Mouse (Mus musculus): ENCODE results near the gene Efcab14. TPM values are rescaled to one million over a fixed set of nuclear protein-coding genes. Genes with fewer than 3 reads are reported as not detected.

The Efcab14 gene
- polyA plus RNA-seq, 1 experiment from 2014 or later, result 42.8 TPM

DNA sequence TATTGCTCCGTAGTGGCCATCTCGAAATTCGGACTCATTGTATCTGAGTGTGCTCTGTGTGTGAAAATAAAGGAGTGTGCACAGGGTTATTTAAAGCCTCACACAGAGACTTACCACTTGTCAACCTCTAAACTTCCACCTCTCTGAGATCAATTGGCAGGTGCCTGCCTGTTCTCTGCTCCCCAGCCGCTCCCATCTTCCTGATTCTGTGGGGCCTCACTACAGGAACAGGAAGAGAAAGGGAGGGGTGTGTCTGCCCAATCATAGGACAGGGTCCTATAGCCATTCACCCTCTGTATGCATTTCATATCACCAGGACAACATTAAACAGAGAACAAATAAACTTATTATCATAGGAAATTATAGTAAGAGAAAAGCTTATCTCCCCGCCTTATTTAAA is 3.8 kb upstream of the Efcab14 start:
- Histone ChIP-seq H3K4me3 (ENCODE audit: low read depth, low read length) (no peak overlapping the region), H3K4me1 (ENCODE audit: control insufficient read depth, insufficient read depth, low read length) (peaks cover 6% of the 10 kb centered on the region), H3K9ac (ENCODE audit: low read depth, low read length) (no peak overlapping the region), H3K27me3 (ENCODE audit: control insufficient read depth, insufficient read depth, low read length) (no peaks in the 10 kb centered on the region), H3K36me3 (ENCODE audit: control insufficient read depth, insufficient read depth, low read length) (no peaks in the 10 kb centered on the region), H3K4me2 (no peak overlapping the region), H3K27ac (ENCODE audit: low read depth, low read length) (no peak overlapping the region), H3K9me3 (replicated peaks; ENCODE audit: control insufficient read depth, low read length) (no peaks in the 10 kb centered on the region)
- ATAC-seq (replicated peaks; ENCODE audit: insufficient number of reproducible peaks, low FRiP score, low TSS enrichment), result no peak
- WGBS (ENCODE audit: insufficient replicate concordance), result 71% methylated on average over 5 of the region's 5 CpGs

DNA sequence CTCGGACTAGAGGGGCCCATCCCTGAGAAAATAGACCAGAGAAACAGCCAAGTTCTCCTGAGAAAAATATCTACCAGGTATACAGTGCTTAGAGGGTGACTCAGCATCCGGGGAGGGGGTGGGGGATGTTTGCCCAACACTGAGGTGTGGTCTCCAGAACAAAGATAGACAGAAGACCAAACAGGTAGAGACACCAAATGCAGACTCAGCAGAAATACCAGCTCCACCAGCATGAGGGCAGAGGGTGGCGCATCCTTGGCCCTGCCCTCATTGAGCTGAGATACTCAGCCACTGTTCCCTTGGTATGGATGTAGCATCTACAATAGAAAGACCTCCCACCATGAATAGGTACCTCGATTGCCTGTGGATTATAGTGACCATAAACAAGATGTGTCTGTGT is 2.7 kb upstream of the Efcab14 start:
- no peak for ATAC-seq (replicated peaks; ENCODE audit: insufficient number of reproducible peaks, low FRiP score, low TSS enrichment)
- Histone ChIP-seq H3K9me3 (replicated peaks; ENCODE audit: control insufficient read depth, low read length) (no peaks in the 10 kb centered on the region), H3K27ac (ENCODE audit: low read depth, low read length) (no peak overlapping the region), H3K36me3 (ENCODE audit: control insufficient read depth, insufficient read depth, low read length) (no peaks in the 10 kb centered on the region), H3K9ac (ENCODE audit: low read depth, low read length) (no peak overlapping the region), H3K4me2 (no peak overlapping the region), H3K4me1 (ENCODE audit: control insufficient read depth, insufficient read depth, low read length) (peaks cover 7% of the 10 kb centered on the region), H3K4me3 (ENCODE audit: low read depth, low read length) (no peak overlapping the region), H3K27me3 (ENCODE audit: control insufficient read depth, insufficient read depth, low read length) (no peaks in the 10 kb centered on the region)
- 59% methylated on average over 4 of the region's 4 CpGs for WGBS (ENCODE audit: insufficient replicate concordance)

DNA sequence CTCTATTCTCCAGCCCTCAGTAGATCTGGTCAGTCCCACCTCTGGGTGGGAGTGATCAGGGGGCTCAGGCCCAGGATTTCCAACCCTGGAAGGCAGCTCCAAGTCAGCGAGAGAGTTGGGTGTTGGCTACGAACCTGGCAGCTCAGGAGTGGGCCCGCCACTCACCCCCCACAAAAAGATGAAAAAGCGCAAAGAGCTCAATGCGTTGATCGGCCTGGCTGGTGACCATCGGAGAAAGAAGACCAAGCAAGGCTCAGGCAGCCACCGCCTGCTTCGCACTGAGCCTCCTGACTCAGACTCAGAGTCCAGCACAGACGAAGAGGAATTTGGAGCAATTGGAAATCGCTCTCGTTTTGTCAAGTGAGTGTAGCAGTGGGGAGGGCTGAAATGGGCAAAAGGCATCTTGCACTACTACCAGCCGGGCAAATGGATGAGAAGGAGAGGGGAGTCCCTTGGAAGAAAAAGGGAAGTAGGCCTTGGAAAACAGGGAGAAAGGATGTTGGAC is 989 bp downstream of the Efcab14 start:
- Histone ChIP-seq H3K4me2 (peak overlapping the region; percentile 87), H3K9ac (ENCODE audit: low read depth, low read length) (peak overlapping the region; percentile 89), H3K4me1 (ENCODE audit: control insufficient read depth, insufficient read depth, low read length) (peaks cover 7% of the 10 kb centered on the region), H3K4me3 (ENCODE audit: low read depth, low read length) (peak overlapping the region; percentile 84), H3K27me3 (ENCODE audit: control insufficient read depth, insufficient read depth, low read length) (no peaks in the 10 kb centered on the region), H3K36me3 (ENCODE audit: control insufficient read depth, insufficient read depth, low read length) (peaks cover 7% of the 10 kb centered on the region), H3K27ac (ENCODE audit: low read depth, low read length) (no peak overlapping the region), H3K9me3 (replicated peaks; ENCODE audit: control insufficient read depth, low read length) (no peaks in the 10 kb centered on the region)
- ATAC-seq (replicated peaks; ENCODE audit: insufficient number of reproducible peaks, low FRiP score, low TSS enrichment), result no peak
- WGBS (ENCODE audit: insufficient replicate concordance), result 39% methylated on average over 13 of the region's 13 CpGs

DNA sequence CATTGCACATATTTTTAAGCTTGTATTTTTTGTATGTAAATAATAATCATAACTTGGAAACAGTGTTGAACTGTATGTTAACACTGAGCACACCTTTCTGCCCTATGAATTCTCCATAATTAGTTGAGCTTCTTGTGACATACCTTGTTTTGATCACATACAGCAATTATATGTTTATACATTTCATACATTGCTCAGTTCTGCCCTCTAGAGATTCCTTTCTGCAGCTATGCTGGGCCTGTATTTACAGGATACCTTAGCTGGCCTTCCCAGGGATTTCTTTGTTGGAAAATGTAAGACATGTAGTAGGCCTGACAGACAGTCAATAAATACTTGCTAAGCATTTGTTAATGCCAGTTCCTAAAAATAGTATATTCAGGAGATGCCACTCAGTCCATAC is 5.1 kb downstream of the Efcab14 start:
- Histone ChIP-seq H3K9ac (ENCODE audit: low read depth, low read length) (no peak overlapping the region), H3K4me1 (ENCODE audit: control insufficient read depth, insufficient read depth, low read length) (peaks cover 7% of the 10 kb centered on the region), H3K27ac (ENCODE audit: low read depth, low read length) (no peak overlapping the region), H3K27me3 (ENCODE audit: control insufficient read depth, insufficient read depth, low read length) (no peaks in the 10 kb centered on the region), H3K4me2 (no peak overlapping the region), H3K36me3 (ENCODE audit: control insufficient read depth, insufficient read depth, low read length) (peaks cover 10% of the 10 kb centered on the region), H3K9me3 (replicated peaks; ENCODE audit: control insufficient read depth, low read length) (no peaks in the 10 kb centered on the region), H3K4me3 (ENCODE audit: low read depth, low read length) (no peak overlapping the region)
- no peak for ATAC-seq (replicated peaks; ENCODE audit: insufficient number of reproducible peaks, low FRiP score, low TSS enrichment)

DNA sequence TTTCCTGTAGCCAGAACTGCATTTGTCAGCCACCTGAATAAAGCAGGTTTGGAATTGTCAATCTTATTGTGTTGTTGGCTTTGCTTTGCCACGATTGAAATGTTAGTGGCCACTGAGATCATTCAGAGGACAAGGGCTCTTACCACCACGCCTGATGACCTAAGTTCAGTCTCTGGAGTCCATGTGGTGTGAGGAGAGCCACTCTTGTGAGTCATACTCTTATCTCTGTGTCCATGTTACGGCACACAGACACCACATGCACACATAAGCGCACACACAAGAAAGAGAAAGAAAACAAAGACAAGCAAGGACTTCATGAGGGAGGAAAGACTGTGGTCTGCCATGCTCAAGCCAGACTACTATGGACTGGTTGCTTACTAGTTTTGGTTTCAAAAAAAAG is 5.6 kb downstream of the Efcab14 start:
- Histone ChIP-seq H3K27ac (ENCODE audit: low read depth, low read length) (no peak overlapping the region), H3K4me1 (ENCODE audit: control insufficient read depth, insufficient read depth, low read length) (peaks cover 7% of the 10 kb centered on the region), H3K4me2 (no peak overlapping the region), H3K27me3 (ENCODE audit: control insufficient read depth, insufficient read depth, low read length) (no peaks in the 10 kb centered on the region), H3K4me3 (ENCODE audit: low read depth, low read length) (no peak overlapping the region), H3K9me3 (replicated peaks; ENCODE audit: control insufficient read depth, low read length) (no peaks in the 10 kb centered on the region), H3K36me3 (ENCODE audit: control insufficient read depth, insufficient read depth, low read length) (peaks cover 10% of the 10 kb centered on the region), H3K9ac (ENCODE audit: low read depth, low read length) (no peak overlapping the region)
- WGBS (ENCODE audit: insufficient replicate concordance), result 59% methylated on average over 4 of the region's 4 CpGs
- ATAC-seq (replicated peaks; ENCODE audit: insufficient number of reproducible peaks, low FRiP score, low TSS enrichment), result no peak

DNA sequence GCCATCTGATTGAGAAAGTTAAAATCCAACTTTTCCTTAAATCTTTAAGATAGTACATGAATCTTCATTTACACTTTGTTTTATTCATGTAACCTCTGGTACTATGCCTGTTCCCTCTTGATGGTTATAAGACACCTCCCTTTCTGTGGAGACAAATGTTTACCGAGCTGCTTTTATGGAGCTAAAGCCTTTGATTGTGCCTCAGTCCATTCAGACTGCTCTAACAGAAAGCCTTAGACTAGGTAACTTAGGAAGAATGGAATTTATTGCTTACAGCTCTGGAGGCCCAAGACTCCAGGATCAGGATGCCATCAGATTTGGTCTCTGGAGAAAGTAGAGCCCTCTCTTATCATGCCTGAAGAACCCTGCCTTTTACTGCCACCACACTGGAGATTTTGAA is 10.6 kb downstream of the Efcab14 start:
- H3K9me3 ChIP-seq (replicated peaks; ENCODE audit: control insufficient read depth, low read length), result no peaks in the 10 kb centered on the region
- no peaks in the 10 kb centered on the region for H3K27me3 ChIP-seq (ENCODE audit: control insufficient read depth, insufficient read depth, low read length)
- no peak for ATAC-seq (replicated peaks; ENCODE audit: insufficient number of reproducible peaks, low FRiP score, low TSS enrichment)
- no peaks in the 10 kb centered on the region for H3K4me1 ChIP-seq (ENCODE audit: control insufficient read depth, insufficient read depth, low read length)
- H3K9ac ChIP-seq (ENCODE audit: low read depth, low read length), result no peak overlapping the region
- H3K4me2 ChIP-seq, result no peak overlapping the region
- 83% methylated on average over 1 of the region's 1 CpGs for WGBS (ENCODE audit: insufficient replicate concordance)
- H3K27ac ChIP-seq (ENCODE audit: low read depth, low read length), result no peak overlapping the region
- H3K4me3 ChIP-seq (ENCODE audit: low read depth, low read length), result no peak overlapping the region
- peaks cover 15% of the 10 kb centered on the region for H3K36me3 ChIP-seq (ENCODE audit: control insufficient read depth, insufficient read depth, low read length)

DNA sequence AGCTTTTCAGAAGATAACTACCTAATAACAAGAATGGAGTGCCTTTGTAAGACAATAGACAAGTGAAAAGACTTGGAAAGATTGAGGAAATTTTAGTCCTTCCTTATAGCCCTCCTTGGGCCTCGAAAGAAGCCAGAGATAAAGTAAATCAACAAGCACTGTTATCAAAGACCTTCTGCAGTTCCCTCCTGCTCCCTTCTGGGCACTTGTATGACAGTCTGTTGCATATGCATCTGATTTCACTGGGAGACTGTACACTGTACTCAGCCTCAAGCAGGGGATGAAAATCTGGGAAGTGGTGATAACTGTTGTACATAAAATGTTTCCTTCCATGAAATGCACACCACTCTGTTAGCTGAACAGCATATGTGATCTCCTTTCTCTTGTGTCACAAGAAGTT is 11.8 kb downstream of the Efcab14 start:
- Histone ChIP-seq H3K9me3 (replicated peaks; ENCODE audit: control insufficient read depth, low read length) (no peaks in the 10 kb centered on the region), H3K4me1 (ENCODE audit: control insufficient read depth, insufficient read depth, low read length) (no peaks in the 10 kb centered on the region), H3K4me3 (ENCODE audit: low read depth, low read length) (no peak overlapping the region), H3K27ac (ENCODE audit: low read depth, low read length) (no peak overlapping the region), H3K27me3 (ENCODE audit: control insufficient read depth, insufficient read depth, low read length) (no peaks in the 10 kb centered on the region), H3K36me3 (ENCODE audit: control insufficient read depth, insufficient read depth, low read length) (peaks cover 12% of the 10 kb centered on the region), H3K4me2 (no peak overlapping the region), H3K9ac (ENCODE audit: low read depth, low read length) (no peak overlapping the region)
- no peak for ATAC-seq (replicated peaks; ENCODE audit: insufficient number of reproducible peaks, low FRiP score, low TSS enrichment)
- 56% methylated on average over 1 of the region's 1 CpGs for WGBS (ENCODE audit: insufficient replicate concordance)

DNA sequence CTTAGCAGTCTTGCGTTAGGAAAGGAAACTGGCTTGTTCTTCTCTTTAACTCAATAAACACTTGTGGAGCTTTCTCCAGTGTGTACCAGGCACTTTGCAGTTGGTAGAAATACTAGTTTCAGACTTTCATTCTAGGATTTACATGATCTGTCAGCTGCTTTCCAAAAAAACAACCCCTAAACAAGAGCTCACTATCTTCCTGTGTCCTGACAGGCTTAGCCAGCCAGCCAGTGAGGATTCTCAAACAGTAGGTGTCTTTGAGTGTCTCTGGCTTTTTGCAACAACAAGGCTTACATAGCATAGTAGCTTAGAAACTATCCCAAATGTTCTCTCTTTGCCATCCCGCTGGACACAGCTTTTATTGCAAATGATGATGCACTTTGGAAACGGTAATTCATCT is 16.6 kb downstream of the Efcab14 start:
- no peak for ATAC-seq (replicated peaks; ENCODE audit: insufficient number of reproducible peaks, low FRiP score, low TSS enrichment)
- 87% methylated on average over 3 of the region's 3 CpGs for WGBS (ENCODE audit: insufficient replicate concordance)
- H3K27me3 ChIP-seq (ENCODE audit: control insufficient read depth, insufficient read depth, low read length), result no peaks in the 10 kb centered on the region
- no peak overlapping the region for H3K4me3 ChIP-seq (ENCODE audit: low read depth, low read length)
- no peak overlapping the region for H3K9ac ChIP-seq (ENCODE audit: low read depth, low read length)
- H3K9me3 ChIP-seq (replicated peaks; ENCODE audit: control insufficient read depth, low read length), result no peaks in the 10 kb centered on the region
- H3K4me2 ChIP-seq, result no peak overlapping the region
- no peaks in the 10 kb centered on the region for H3K4me1 ChIP-seq (ENCODE audit: control insufficient read depth, insufficient read depth, low read length)
- no peak overlapping the region for H3K27ac ChIP-seq (ENCODE audit: low read depth, low read length)
- H3K36me3 ChIP-seq (ENCODE audit: control insufficient read depth, insufficient read depth, low read length), result peaks cover 7% of the 10 kb centered on the region

DNA sequence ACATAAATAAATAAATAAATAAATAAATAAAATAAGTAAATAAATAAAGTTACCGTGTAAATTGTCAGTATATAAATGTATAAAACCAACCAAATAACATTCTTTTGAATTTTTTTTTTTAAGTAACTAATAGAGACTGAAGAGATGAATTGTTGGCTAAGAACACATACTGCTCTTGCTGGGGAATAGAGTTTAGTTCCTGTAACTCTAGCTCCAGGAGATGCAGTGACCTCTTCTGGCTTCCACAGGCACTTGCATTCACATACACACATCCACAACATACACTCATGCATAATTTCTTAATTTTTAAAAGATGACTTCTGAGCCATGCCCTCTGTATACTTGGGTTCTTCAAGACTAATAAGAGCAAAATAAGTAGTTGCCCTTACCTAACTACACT is 17.3 kb downstream of the Efcab14 start:
- no peak for ATAC-seq (replicated peaks; ENCODE audit: insufficient number of reproducible peaks, low FRiP score, low TSS enrichment)
- H3K27me3 ChIP-seq (ENCODE audit: control insufficient read depth, insufficient read depth, low read length), result no peaks in the 10 kb centered on the region
- no peak overlapping the region for H3K27ac ChIP-seq (ENCODE audit: low read depth, low read length)
- no peak overlapping the region for H3K4me3 ChIP-seq (ENCODE audit: low read depth, low read length)
- no peaks in the 10 kb centered on the region for H3K9me3 ChIP-seq (replicated peaks; ENCODE audit: control insufficient read depth, low read length)
- 86% methylated on average over 1 of the region's 1 CpGs for WGBS (ENCODE audit: insufficient replicate concordance)
- no peaks in the 10 kb centered on the region for H3K4me1 ChIP-seq (ENCODE audit: control insufficient read depth, insufficient read depth, low read length)
- no peak overlapping the region for H3K9ac ChIP-seq (ENCODE audit: low read depth, low read length)
- no peaks in the 10 kb centered on the region; the same call in 1 of the 2 replicates for H3K36me3 ChIP-seq (ENCODE audit: control insufficient read depth, insufficient read depth, low read length)
- no peak overlapping the region for H3K4me2 ChIP-seq

All from heart, embryonic 11.5 days (tissue).